Mouse (Mus musculus) limb, embryonic 10.5 days (tissue): ENCODE measurements around the gene Gm12886. TPM values are rescaled to one million over a fixed set of nuclear protein-coding genes. Genes with fewer than 3 reads are reported as not detected.

Experiments used
- DNase-seq: peaks from one replicate; pipeline ENCODE4 v3.0.0-alpha.2; 2017; ENCODE audit warnings: low spot score
- H3K27ac ChIP-seq: fragments of 300-500 bp; sonication (generic); 2 replicates; pipeline ENCODE4 v1.5.1; 2016; ENCODE audit warnings: mild to moderate bottlenecking
- H3K27me3 ChIP-seq: fragments of 300-500 bp; sonication (generic); 2 replicates; pipeline ENCODE4 v1.6.1; 2016; ENCODE audit warnings: low read depth, mild to moderate bottlenecking; ENCODE audit not compliant: poor library complexity, severe bottlenecking
- H3K36me3 ChIP-seq: fragments of 300-500 bp; sonication (generic); 2 replicates; pipeline ENCODE4 v1.6.1; 2016; ENCODE audit warnings: mild to moderate bottlenecking, moderate library complexity
- H3K4me1 ChIP-seq: fragments of 300-500 bp; sonication (generic); 2 replicates; pipeline ENCODE4 v1.6.1; 2016
- H3K4me3 ChIP-seq: fragments of 300-500 bp; sonication (generic); 2 replicates; pipeline ENCODE4 v1.5.1; 2016; ENCODE audit warnings: mild to moderate bottlenecking, moderate library complexity
- H3K9me3 ChIP-seq: fragments of 300-500 bp; sonication (generic); replicated peaks from 2 replicates; pipeline ENCODE4 v1.6.1; 2016; ENCODE audit warnings: mild to moderate bottlenecking
- WGBS: fragments of 180-500 bp; shearing (Covaris S2); methylation state at CpG from one replicate; pipeline ENCODE4 v1.1.7; 2016; 5-methylcytosine and 5-hydroxymethylcytosine counted together
- polyA plus RNA-seq: library from polyadenylated mRNA; unstranded; fragments of >200 nt; fragmentation: Nextera tagmentation; extraction: Ambion mirVana; gene quantifications from 2 replicates; pipeline ENCODE4 v1.2.1, GENCODE M21; 2016

Gm12886 gene
- polyA plus RNA-seq, result not detected in 2 replicates

DNA sequence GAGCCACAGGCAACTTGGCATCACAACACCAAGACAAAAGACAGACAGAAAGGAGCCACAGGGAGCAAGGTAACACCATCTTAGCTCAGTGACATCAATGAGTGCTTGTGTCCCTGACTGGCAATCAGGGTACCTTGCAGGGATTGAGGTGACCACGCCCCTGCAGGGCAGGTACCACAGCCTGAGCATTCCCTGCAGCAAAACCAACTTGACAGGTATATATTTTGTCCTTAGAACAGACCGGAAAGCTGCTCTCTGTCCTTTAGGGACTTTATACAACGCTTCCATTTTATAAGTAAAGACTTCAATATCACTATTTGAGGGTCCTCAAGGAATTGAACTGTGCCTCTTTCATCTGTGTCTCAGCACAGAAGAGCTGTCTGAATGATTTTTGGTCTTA is at the start of gene Gm12886:
Gm12886 (minus strand) TSS at position 101 of the 400 bp plus-strand sequence.
- Histone ChIP-seq H3K36me3 (no peaks in the 10 kb centered on the region), H3K4me1 (no peaks in the 10 kb centered on the region), H3K27me3 (no peaks in the 10 kb centered on the region), H3K4me3 (no peak within 1 kb of the TSS), H3K9me3 (peaks cover 7% of the 10 kb centered on the region; the same call in 1 of the 2 replicates), H3K27ac (no peak within 1 kb of the TSS)
- WGBS, result 77% methylated on average over 3 of the region's 3 CpGs
- DNase-seq, result no peak

Other genes with a start within 250 kb of the Gm12886 start
- 24.8 and 29.3 TPM in 2 replicates for gene Rlf, start 208.0 kb downstream of the Gm12886 start, polyA plus RNA-seq
- gene Gm12888, start 98.2 kb downstream of the Gm12886 start, polyA plus RNA-seq, result not detected in 2 replicates
- gene Gm12887, start 199.0 kb upstream of the Gm12886 start, polyA plus RNA-seq, result not detected in 2 replicates